Mouse (Mus musculus): ENCODE data around the gene Senp6. TPM values are rescaled to one million over a fixed set of nuclear protein-coding genes. Genes with fewer than 3 reads are reported as not detected.

Gene Senp6
- polyA plus RNA-seq, 1 experiment from 2014 or later, result 31.9 TPM

- no peaks in the 10 kb centered on the region for H3K27me3 ChIP-seq (replicated peaks; ENCODE audit: control insufficient read depth, insufficient read depth, low read length)
- no peak for TF ChIP-seq CTCF (IDR thresholded peaks at IDR 0.05; ENCODE audit: low read depth)
- no peaks in the 10 kb centered on the region for H3K9me3 ChIP-seq (ENCODE audit: control insufficient read depth)
- H3K4me2 ChIP-seq (replicated peaks; ENCODE audit: low read depth), result no peak overlapping the region
- H3K9ac ChIP-seq (ENCODE audit: low read depth, low read length), result no peak overlapping the region
- H3K36me3 ChIP-seq (ENCODE audit: control insufficient read depth, insufficient read depth), result no peaks in the 10 kb centered on the region
- no peak overlapping the region for H3K4me3 ChIP-seq (ENCODE audit: low read depth, low read length)
- H3K4me1 ChIP-seq (replicated peaks; ENCODE audit: control insufficient read depth, insufficient read depth, low read length), result 0 out of 2 replicates have a peak, but pooled peaks cover 3% of the 10 kb centered on the region
- no peak for ATAC-seq
- WGBS, result 75% methylated on average over 5 of the region's 5 CpGs
- no peak overlapping the region for H3K27ac ChIP-seq (ENCODE audit: low read depth, low read length)
Observed at GRCm38 (mm10) chr9:80155277-80155676, 88.6 kb downstream of the Senp6 start.

GRCm38 (mm10) chr9:80156780-80157179 is 90.1 kb downstream of the Senp6 start:
- H3K27me3 ChIP-seq (replicated peaks; ENCODE audit: control insufficient read depth, insufficient read depth, low read length), result no peaks in the 10 kb centered on the region

GRCm38 (mm10) chr9:80157840-80158465 is 91.2 kb downstream of the Senp6 start:
- Histone ChIP-seq H3K9ac (ENCODE audit: low read depth, low read length) (peak overlapping the region; percentile 22; the same call in 1 of the 2 replicates), H3K27ac (ENCODE audit: low read depth, low read length) (peak overlapping the region; percentile 92), H3K4me1 (replicated peaks; ENCODE audit: control insufficient read depth, insufficient read depth, low read length) (0 out of 2 replicates have a peak, but pooled peaks cover 3% of the 10 kb centered on the region), H3K9me3 (ENCODE audit: control insufficient read depth) (no peaks in the 10 kb centered on the region), H3K4me2 (replicated peaks; ENCODE audit: low read depth) (peak overlapping the region; percentile 57), H3K36me3 (ENCODE audit: control insufficient read depth, insufficient read depth) (no peaks in the 10 kb centered on the region), H3K27me3 (replicated peaks; ENCODE audit: control insufficient read depth, insufficient read depth, low read length) (no peaks in the 10 kb centered on the region), H3K4me3 (ENCODE audit: low read depth, low read length) (peak overlapping the region; percentile 23)
- no peak for TF ChIP-seq CTCF (IDR thresholded peaks at IDR 0.05; ENCODE audit: low read depth)
- peak; percentile 92 for ATAC-seq
- WGBS, result 43% methylated on average over 12 of the region's 12 CpGs

More at GRCm38 (mm10) chr9:80156780-80157179, 90.1 kb downstream of the Senp6 start:
- no peak overlapping the region for H3K4me3 ChIP-seq (ENCODE audit: low read depth, low read length)
- no peak for TF ChIP-seq CTCF (IDR thresholded peaks at IDR 0.05; ENCODE audit: low read depth)
- WGBS, result 77% methylated on average over 5 of the region's 5 CpGs
- H3K27ac ChIP-seq (ENCODE audit: low read depth, low read length), result 0 out of 2 replicates have a peak overlapping the region, but pooled peaks have one; percentile 60
- 0 out of 2 replicates have a peak, but pooled peaks cover 3% of the 10 kb centered on the region for H3K4me1 ChIP-seq (replicated peaks; ENCODE audit: control insufficient read depth, insufficient read depth, low read length)
- no peak overlapping the region for H3K9ac ChIP-seq (ENCODE audit: low read depth, low read length)
- H3K9me3 ChIP-seq (ENCODE audit: control insufficient read depth), result no peaks in the 10 kb centered on the region
- no peaks in the 10 kb centered on the region for H3K36me3 ChIP-seq (ENCODE audit: control insufficient read depth, insufficient read depth)
- no peak overlapping the region for H3K4me2 ChIP-seq (replicated peaks; ENCODE audit: low read depth)
- ATAC-seq, result no peak

- Histone ChIP-seq H3K27me3 (replicated peaks; ENCODE audit: control insufficient read depth, insufficient read depth, low read length) (no peaks in the 10 kb centered on the region), H3K27ac (ENCODE audit: low read depth, low read length) (peak overlapping the region; percentile 92), H3K9ac (ENCODE audit: low read depth, low read length) (no peak overlapping the region), H3K4me1 (replicated peaks; ENCODE audit: control insufficient read depth, insufficient read depth, low read length) (0 out of 2 replicates have a peak, but pooled peaks cover 3% of the 10 kb centered on the region), H3K9me3 (ENCODE audit: control insufficient read depth) (no peaks in the 10 kb centered on the region), H3K36me3 (ENCODE audit: control insufficient read depth, insufficient read depth) (no peaks in the 10 kb centered on the region), H3K4me3 (ENCODE audit: low read depth, low read length) (no peak overlapping the region), H3K4me2 (replicated peaks; ENCODE audit: low read depth) (peak overlapping the region; percentile 57)
- no peak for ATAC-seq
- no peak for TF ChIP-seq CTCF (IDR thresholded peaks at IDR 0.05; ENCODE audit: low read depth)
- 53% methylated on average over 5 of the region's 5 CpGs for WGBS
Observed at GRCm38 (mm10) chr9:80158937-80159336, 92.2 kb downstream of the Senp6 start.

- Histone ChIP-seq H3K9ac (ENCODE audit: low read depth, low read length) (no peak overlapping the region), H3K4me1 (replicated peaks; ENCODE audit: control insufficient read depth, insufficient read depth, low read length) (0 out of 2 replicates have a peak, but pooled peaks cover 3% of the 10 kb centered on the region), H3K27ac (ENCODE audit: low read depth, low read length) (no peak overlapping the region), H3K36me3 (ENCODE audit: control insufficient read depth, insufficient read depth) (no peaks in the 10 kb centered on the region), H3K27me3 (replicated peaks; ENCODE audit: control insufficient read depth, insufficient read depth, low read length) (no peaks in the 10 kb centered on the region), H3K4me2 (replicated peaks; ENCODE audit: low read depth) (no peak overlapping the region), H3K4me3 (ENCODE audit: low read depth, low read length) (no peak overlapping the region), H3K9me3 (ENCODE audit: control insufficient read depth) (no peaks in the 10 kb centered on the region)
- 84% methylated on average over 4 of the region's 4 CpGs for WGBS
- no peak for TF ChIP-seq CTCF (IDR thresholded peaks at IDR 0.05; ENCODE audit: low read depth)
- no peak for ATAC-seq
Observed at GRCm38 (mm10) chr9:80161451-80161850, 94.7 kb downstream of the Senp6 start.

- no peak overlapping the region for H3K9ac ChIP-seq (ENCODE audit: low read depth, low read length)
- H3K27me3 ChIP-seq (replicated peaks; ENCODE audit: control insufficient read depth, insufficient read depth, low read length), result no peaks in the 10 kb centered on the region
- no peak for TF ChIP-seq CTCF (IDR thresholded peaks at IDR 0.05; ENCODE audit: low read depth)
- H3K4me3 ChIP-seq (ENCODE audit: low read depth, low read length), result no peak overlapping the region
- H3K27ac ChIP-seq (ENCODE audit: low read depth, low read length), result no peak overlapping the region
- H3K4me1 ChIP-seq (replicated peaks; ENCODE audit: control insufficient read depth, insufficient read depth, low read length), result no peaks in the 10 kb centered on the region
- 87% methylated on average over 4 of the region's 4 CpGs for WGBS
- no peaks in the 10 kb centered on the region for H3K36me3 ChIP-seq (ENCODE audit: control insufficient read depth, insufficient read depth)
- H3K4me2 ChIP-seq (replicated peaks; ENCODE audit: low read depth), result no peak overlapping the region
- ATAC-seq, result no peak
- H3K9me3 ChIP-seq (ENCODE audit: control insufficient read depth), result no peaks in the 10 kb centered on the region
Observed at GRCm38 (mm10) chr9:80163126-80163723, 96.5 kb downstream of the Senp6 start.

All from intestine, postnatal 0 days (tissue).